Mouse (Mus musculus): ENCODE data around the gene Gm11239. TPM values are rescaled to one million over a fixed set of nuclear protein-coding genes. Genes with fewer than 3 reads are reported as not detected.
"Not testable (repeated sequence)": the region's sequence is repeated elsewhere in the genome, so short reads cannot be mapped to it uniquely, and the experiment has no call there.

Gm11239 gene
- total RNA-seq (2014; rRNA removed) = not detected in 2 replicates
- polyA plus RNA-seq (2015; fragmentation: Nextera tagmentation; extraction: Ambion mirVana) = not detected in 2 replicates

DNA sequence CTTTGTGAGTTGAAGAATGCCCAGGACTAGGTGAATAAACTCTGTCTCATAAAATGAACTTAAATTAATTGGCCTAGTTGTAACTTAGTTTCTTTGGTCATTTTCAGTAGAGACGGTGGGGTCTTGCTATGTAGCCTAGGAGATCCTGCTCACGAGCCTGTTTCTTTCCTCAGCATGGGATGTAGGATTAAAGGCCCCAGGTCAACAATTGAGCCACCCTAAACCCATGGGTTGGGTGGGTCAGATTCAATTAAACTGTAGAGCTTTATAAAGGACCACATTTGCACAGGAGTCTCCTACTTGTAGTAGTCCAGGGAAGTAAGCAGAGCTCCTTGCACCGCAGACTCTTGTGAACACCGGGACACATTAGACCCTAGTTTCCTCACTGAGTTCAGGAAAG, at the start of gene Gm11239:
TSS of gene Gm11239 (plus strand) at position 301 of the 400 bp plus-strand sequence.
- not testable (repeated sequence) for H3K9ac ChIP-seq (replicated peaks; ENCODE audit: low read length); H3K36me3 ChIP-seq (ENCODE audit: insufficient read depth, low read length); H3K4me3 ChIP-seq (ENCODE audit: low read length); ATAC-seq; H3K27ac ChIP-seq; DNase-seq (ENCODE audit: low spot score); H3K4me1 ChIP-seq (ENCODE audit: insufficient read depth, low read length); H3K27me3 ChIP-seq (ENCODE audit: insufficient read depth, low read length); H3K9me3 ChIP-seq (ENCODE audit: low read length); H3K4me2 ChIP-seq (ENCODE audit: low read depth, low read length)
- WGBS = no CpG with 5 or more reads among the region's 4 CpGs

DNA sequence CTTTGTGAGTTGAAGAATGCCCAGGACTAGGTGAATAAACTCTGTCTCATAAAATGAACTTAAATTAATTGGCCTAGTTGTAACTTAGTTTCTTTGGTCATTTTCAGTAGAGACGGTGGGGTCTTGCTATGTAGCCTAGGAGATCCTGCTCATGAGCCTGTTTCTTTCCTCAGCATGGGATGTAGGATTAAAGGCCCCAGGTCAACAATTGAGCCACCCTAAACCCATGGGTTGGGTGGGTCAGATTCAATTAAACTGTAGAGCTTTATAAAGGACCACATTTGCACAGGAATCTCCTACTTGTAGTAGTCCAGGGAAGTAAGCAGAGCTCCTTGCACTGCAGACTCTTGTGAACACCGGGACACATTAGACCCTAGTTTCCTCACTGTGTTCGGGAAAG, 45.5 kb upstream of the Gm11239 start, which contains the start of gene Gm11237:
TSS of gene Gm11237 (plus strand) at position 301 of the 400 bp plus-strand sequence.
- not testable (repeated sequence) for ATAC-seq; H3K4me1 ChIP-seq (ENCODE audit: insufficient read depth, low read length); H3K9ac ChIP-seq (replicated peaks; ENCODE audit: low read length); H3K27ac ChIP-seq; H3K36me3 ChIP-seq (ENCODE audit: insufficient read depth, low read length); H3K4me2 ChIP-seq (ENCODE audit: low read depth, low read length); H3K4me3 ChIP-seq (ENCODE audit: low read length); H3K27me3 ChIP-seq (ENCODE audit: insufficient read depth, low read length); H3K9me3 ChIP-seq (ENCODE audit: low read length); DNase-seq (ENCODE audit: low spot score)
- WGBS = no CpG with 5 or more reads among the region's 3 CpGs

DNA sequence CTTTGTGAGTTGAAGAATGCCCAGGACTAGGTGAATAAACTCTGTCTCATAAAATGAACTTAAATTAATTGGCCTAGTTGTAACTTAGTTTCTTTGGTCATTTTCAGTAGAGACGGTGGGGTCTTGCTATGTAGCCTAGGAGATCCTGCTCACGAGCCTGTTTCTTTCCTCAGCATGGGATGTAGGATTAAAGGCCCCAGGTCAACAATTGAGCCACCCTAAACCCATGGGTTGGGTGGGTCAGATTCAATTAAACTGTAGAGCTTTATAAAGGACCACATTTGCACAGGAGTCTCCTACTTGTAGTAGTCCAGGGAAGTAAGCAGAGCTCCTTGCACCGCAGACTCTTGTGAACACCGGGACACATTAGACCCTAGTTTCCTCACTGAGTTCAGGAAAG, 30.3 kb upstream of the Gm11239 start, which contains the start of gene Gm11236:
TSS of gene Gm11236 (plus strand) at position 301 of the 400 bp plus-strand sequence.
- not testable (repeated sequence) for H3K4me1 ChIP-seq (ENCODE audit: insufficient read depth, low read length); H3K9me3 ChIP-seq (ENCODE audit: low read length); H3K9ac ChIP-seq (replicated peaks; ENCODE audit: low read length); H3K4me3 ChIP-seq (ENCODE audit: low read length); H3K27ac ChIP-seq; H3K36me3 ChIP-seq (ENCODE audit: insufficient read depth, low read length); H3K27me3 ChIP-seq (ENCODE audit: insufficient read depth, low read length); H3K4me2 ChIP-seq (ENCODE audit: low read depth, low read length); ATAC-seq; DNase-seq (ENCODE audit: low spot score)
- no CpG with 5 or more reads among the region's 4 CpGs for WGBS

DNA sequence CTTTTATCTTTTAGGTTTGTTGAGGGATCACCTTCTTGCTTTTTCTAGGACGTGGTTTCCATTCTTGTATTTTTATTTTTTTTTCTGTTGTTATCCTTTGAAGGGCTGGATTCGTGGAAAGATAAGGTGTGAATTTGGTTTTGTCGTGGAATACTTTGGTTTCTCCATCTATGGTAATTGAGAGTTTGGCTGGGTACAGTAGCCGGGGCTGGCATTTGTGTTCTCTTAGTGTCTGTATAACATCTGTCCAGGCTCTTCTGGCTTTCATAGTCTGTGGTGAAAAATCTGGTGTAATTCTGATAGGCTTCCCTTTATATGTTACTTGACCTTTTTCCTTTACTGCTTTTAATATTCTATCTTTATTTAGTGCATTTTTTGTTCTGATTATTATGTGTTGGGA, 6.3 kb upstream of the Gm11239 start:
- ATAC-seq; H3K4me1 ChIP-seq (ENCODE audit: insufficient read depth, low read length); H3K36me3 ChIP-seq (ENCODE audit: insufficient read depth, low read length); H3K27ac ChIP-seq; H3K9ac ChIP-seq (replicated peaks; ENCODE audit: low read length); H3K9me3 ChIP-seq (ENCODE audit: low read length); H3K4me3 ChIP-seq (ENCODE audit: low read length); H3K4me2 ChIP-seq (ENCODE audit: low read depth, low read length); DNase-seq (ENCODE audit: low spot score); H3K27me3 ChIP-seq (ENCODE audit: insufficient read depth, low read length): not testable (repeated sequence)
- 84% methylated on average over 4 of the region's 4 CpGs for WGBS

DNA sequence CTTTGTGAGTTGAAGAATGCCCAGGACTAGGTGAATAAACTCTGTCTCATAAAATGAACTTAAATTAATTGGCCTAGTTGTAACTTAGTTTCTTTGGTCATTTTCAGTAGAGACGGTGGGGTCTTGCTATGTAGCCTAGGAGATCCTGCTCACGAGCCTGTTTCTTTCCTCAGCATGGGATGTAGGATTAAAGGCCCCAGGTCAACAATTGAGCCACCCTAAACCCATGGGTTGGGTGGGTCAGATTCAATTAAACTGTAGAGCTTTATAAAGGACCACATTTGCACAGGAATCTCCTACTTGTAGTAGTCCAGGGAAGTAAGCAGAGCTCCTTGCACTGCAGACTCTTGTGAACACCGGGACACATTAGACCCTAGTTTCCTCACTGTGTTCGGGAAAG, 15.1 kb downstream of the Gm11239 start, which contains the start of gene Gm428:
TSS of gene Gm428 (plus strand) at position 301 of the 400 bp plus-strand sequence.
- H3K36me3 ChIP-seq (ENCODE audit: insufficient read depth, low read length); H3K9ac ChIP-seq (replicated peaks; ENCODE audit: low read length); H3K27me3 ChIP-seq (ENCODE audit: insufficient read depth, low read length); H3K4me2 ChIP-seq (ENCODE audit: low read depth, low read length); ATAC-seq; H3K27ac ChIP-seq; H3K4me1 ChIP-seq (ENCODE audit: insufficient read depth, low read length); DNase-seq (ENCODE audit: low spot score); H3K4me3 ChIP-seq (ENCODE audit: low read length); H3K9me3 ChIP-seq (ENCODE audit: low read length): not testable (repeated sequence)
- no CpG with 5 or more reads among the region's 4 CpGs for WGBS

DNA sequence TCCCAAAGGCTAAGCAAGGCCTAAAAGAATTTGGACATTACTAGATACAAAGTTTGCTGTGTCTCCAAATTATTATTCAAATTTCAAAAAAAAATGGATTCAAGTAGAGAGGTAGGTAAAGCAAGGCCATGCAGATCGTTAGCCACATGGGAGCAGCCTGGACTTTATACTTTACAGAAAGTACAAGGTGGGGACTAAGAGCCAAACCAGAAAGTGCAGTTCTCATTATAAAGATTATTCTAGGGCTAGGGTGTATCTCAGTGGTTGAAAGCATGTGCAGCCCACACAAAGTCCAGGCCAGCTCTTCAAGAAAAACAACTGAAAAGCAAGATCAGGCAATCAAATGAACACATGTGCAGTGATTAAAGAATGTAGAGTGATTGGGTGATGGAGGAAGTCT, 50.6 kb downstream of the Gm11239 start:
- H3K4me2 ChIP-seq (ENCODE audit: low read depth, low read length) = no peak overlapping the region
- no peaks in the 10 kb centered on the region for H3K4me1 ChIP-seq (ENCODE audit: insufficient read depth, low read length)
- no peaks in the 10 kb centered on the region for H3K27me3 ChIP-seq (ENCODE audit: insufficient read depth, low read length)
- H3K27ac ChIP-seq = no peak overlapping the region
- no peak overlapping the region for H3K4me3 ChIP-seq (ENCODE audit: low read length)
- no peak overlapping the region for H3K9ac ChIP-seq (replicated peaks; ENCODE audit: low read length)
- H3K36me3 ChIP-seq (ENCODE audit: insufficient read depth, low read length) = no peaks in the 10 kb centered on the region
- no peak for ATAC-seq
- DNase-seq (ENCODE audit: low spot score) = no peak
- no peaks in the 10 kb centered on the region for H3K9me3 ChIP-seq (ENCODE audit: low read length)
- TF ChIP-seq CTCF (IDR thresholded peaks at IDR 0.05; ENCODE audit: low read depth) = no peak
- 97% methylated on average over 1 of the region's 1 CpGs for WGBS

DNA sequence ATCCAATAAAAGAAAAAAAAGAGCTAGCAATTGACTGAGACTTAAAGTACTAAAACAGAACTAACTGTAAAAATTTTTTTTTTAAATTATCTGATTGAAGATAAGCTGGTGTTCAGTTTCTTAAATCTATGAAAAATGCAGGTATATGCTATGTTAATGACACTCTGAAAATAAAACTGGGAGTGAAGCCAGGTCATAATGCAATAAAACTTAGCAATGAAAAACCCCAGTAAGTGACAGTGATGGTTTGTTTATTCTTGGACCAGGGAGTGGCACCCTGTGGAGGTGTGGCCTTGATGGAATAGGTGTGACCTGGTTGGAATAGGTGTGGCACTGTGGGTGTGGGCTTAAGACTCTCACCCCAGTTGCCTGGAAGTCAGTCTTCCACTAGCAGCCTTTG, 51.7 kb downstream of the Gm11239 start:
- no peak for DNase-seq (ENCODE audit: low spot score)

More for the DNA sequence above, 51.7 kb downstream of the Gm11239 start:
- Histone ChIP-seq H3K9ac (replicated peaks; ENCODE audit: low read length) (no peak overlapping the region), H3K27ac (no peak overlapping the region), H3K9me3 (ENCODE audit: low read length) (no peaks in the 10 kb centered on the region), H3K4me3 (ENCODE audit: low read length) (no peak overlapping the region), H3K27me3 (ENCODE audit: insufficient read depth, low read length) (no peaks in the 10 kb centered on the region), H3K4me2 (ENCODE audit: low read depth, low read length) (no peak overlapping the region), H3K36me3 (ENCODE audit: insufficient read depth, low read length) (no peaks in the 10 kb centered on the region), H3K4me1 (ENCODE audit: insufficient read depth, low read length) (no peaks in the 10 kb centered on the region)
- ATAC-seq = no peak
- no peak for TF ChIP-seq CTCF (IDR thresholded peaks at IDR 0.05; ENCODE audit: low read depth)

Other genes with a start within 250 kb of the Gm11239 start
- gene Gm11238, start 60.5 kb upstream of the Gm11239 start, total RNA-seq (2014; rRNA removed) = not detected in 2 replicates
- not detected in 2 replicates for gene Gm11238, start 60.5 kb upstream of the Gm11239 start, polyA plus RNA-seq (2015; fragmentation: Nextera tagmentation; extraction: Ambion mirVana)
- not detected in 2 replicates for gene Gm11237, start 45.4 kb upstream of the Gm11239 start, total RNA-seq (2014; rRNA removed)
- not detected in 2 replicates for gene Gm11237, start 45.4 kb upstream of the Gm11239 start, polyA plus RNA-seq (2015; fragmentation: Nextera tagmentation; extraction: Ambion mirVana)
- not detected in 2 replicates for gene Gm11236, start 30.2 kb upstream of the Gm11239 start, total RNA-seq (2014; rRNA removed)
- not detected in 2 replicates for gene Gm11236, start 30.2 kb upstream of the Gm11239 start, polyA plus RNA-seq (2015; fragmentation: Nextera tagmentation; extraction: Ambion mirVana)
- gene Gm428, start 15.2 kb downstream of the Gm11239 start, total RNA-seq (2014; rRNA removed) = not detected in 2 replicates
- gene Gm428, start 15.2 kb downstream of the Gm11239 start, polyA plus RNA-seq (2015; fragmentation: Nextera tagmentation; extraction: Ambion mirVana) = not detected in 2 replicates
- gene Rasef, start 122.6 kb downstream of the Gm11239 start, total RNA-seq (2014; rRNA removed) = 0.47 and 1.3 TPM in 2 replicates
- 0.19 and 0.40 TPM in 2 replicates for gene Rasef, start 122.6 kb downstream of the Gm11239 start, polyA plus RNA-seq (2015; fragmentation: Nextera tagmentation; extraction: Ambion mirVana)
- not detected in 2 replicates for gene Gm11758, start 207.9 kb downstream of the Gm11239 start, total RNA-seq (2014; rRNA removed)
- gene Gm11758, start 207.9 kb downstream of the Gm11239 start, polyA plus RNA-seq (2015; fragmentation: Nextera tagmentation; extraction: Ambion mirVana) = not detected in 2 replicates
- gene Gm11757, start 222.8 kb downstream of the Gm11239 start, total RNA-seq (2014; rRNA removed) = not detected in 2 replicates
- gene Gm11757, start 222.8 kb downstream of the Gm11239 start, polyA plus RNA-seq (2015; fragmentation: Nextera tagmentation; extraction: Ambion mirVana) = not detected in 2 replicates
- gene Gm13871, start 237.6 kb downstream of the Gm11239 start, total RNA-seq (2014; rRNA removed) = not detected in 2 replicates
- not detected in 2 replicates for gene Gm13871, start 237.6 kb downstream of the Gm11239 start, polyA plus RNA-seq (2015; fragmentation: Nextera tagmentation; extraction: Ambion mirVana)

All from hindbrain, postnatal 0 days (tissue).